Mouse (Mus musculus) central nervous system, embryonic 14 days (tissue): Measurements from ENCODE around the gene Olfr1340. TPM values are rescaled to one million over a fixed set of nuclear protein-coding genes. Genes with fewer than 3 reads are reported as not detected.

ENCODE experiments used
- polyA plus RNA-seq: library from polyadenylated mRNA; depleted of rRNA; stranded (reverse); fragments of >200 nt; gene quantifications from 2 replicates; pipeline ENCODE4 v1.2.3, GENCODE M21; 2012; rRNA removed

The Olfr1340 gene
- polyA plus RNA-seq = not detected in 2 replicates

DNA sequence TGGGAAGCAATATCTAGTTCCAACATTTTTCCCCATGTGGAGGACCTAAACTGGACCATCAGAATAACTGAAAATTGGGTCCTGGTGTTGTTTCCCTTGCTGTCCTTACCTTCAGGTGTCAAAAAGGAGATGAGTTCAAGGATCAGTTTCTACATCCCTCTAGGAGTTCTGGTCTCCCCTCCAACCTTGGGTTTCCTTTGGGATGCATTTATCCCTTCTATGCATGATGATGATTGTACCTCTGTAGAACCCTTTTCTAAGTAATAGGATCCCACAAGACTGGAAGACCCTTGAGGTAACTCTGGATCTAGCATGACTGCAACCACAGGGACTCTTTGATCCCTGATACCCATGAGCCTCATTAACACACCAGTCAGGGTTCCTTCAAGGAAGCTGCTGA lies at the start of gene Olfr1340:
Gene Olfr1340, plus strand, starts transcription at position 301 of the 400 bp plus-strand sequence.

DNA sequence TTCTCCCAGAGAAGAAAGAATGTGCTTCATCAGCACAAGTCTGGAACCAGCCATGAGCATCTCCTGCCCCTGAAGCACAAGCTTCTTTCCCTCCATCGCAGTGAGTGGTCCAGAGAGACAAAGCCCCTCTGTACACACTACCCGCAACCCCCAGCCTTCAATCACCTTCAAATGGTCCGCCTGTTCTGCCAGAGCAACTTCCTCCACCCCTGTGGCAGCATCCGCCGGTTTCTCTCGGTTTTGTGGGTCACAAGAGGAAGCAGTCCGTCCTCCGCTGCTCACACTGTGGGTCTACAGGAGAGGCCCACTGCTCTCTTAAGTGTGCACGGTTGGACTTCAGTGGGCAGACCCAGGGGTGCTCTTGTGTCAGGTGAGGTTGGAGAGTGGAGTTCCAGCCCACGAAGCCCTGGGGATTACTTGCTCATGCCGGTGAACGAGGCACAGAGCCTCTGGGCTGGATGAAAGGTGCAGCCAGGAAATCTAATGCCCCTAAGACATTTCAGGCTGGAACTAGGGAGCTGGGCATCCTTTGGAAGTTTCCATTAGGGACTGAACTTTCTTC lies 27.4 kb upstream of the Olfr1340 start, which contains the start of gene Olfr1342:
Gene Olfr1342, minus strand, starts transcription at position 345 of the 562 bp plus-strand sequence.

DNA sequence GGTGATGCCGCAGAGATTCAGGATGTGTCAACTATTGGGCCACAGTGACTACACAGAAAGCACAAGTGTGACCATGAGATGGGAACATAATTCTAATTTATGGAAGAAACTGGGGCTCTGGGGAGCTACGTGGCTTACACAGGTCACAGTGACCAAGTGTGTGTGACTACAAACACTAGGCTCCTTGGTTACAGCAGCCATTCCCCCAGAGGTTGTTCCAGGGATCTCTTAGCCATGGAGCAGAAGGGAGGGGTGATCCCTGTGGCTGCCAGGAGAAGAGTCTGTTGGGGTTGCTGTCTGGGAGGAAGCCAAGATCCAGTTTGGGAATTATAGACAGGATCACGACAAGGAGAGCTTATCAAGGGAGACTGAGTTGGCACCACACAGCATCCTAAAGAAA lies 16.7 kb upstream of the Olfr1340 start, which contains the start of gene Olfr1341:
Gene Olfr1341, plus strand, starts transcription at position 301 of the 400 bp plus-strand sequence.

GRCm38 (mm10) chr4:118731875-118732274 lies 11.9 kb downstream of the Olfr1340 start, which contains the start of gene Olfr1339:
TSS of gene Olfr1339 (plus strand) at chr4:118732175.

DNA sequence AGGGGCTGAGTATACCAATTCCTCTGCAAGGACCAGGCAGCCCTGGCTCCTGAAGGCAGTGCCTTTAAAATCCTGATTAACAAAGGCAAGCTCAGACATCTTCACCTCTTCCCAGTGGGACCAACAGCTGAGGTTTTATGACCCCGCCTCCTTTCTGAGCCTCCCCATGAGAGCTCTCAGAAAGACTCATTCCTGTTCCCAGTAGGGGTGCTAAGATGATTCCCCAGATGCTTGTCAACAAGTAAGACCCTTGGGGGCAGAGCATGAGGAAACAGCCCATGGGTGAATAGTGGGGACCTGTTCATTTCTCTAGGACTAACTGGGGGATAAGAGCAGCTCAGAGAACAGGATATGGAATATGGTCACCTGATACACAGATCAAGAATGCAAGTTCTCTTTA lies 38.7 kb downstream of the Olfr1340 start, which contains the start of gene Olfr1338:
Gene Olfr1338, minus strand, starts transcription at position 101 of the 400 bp plus-strand sequence.

Other genes starting within 250 kb of the Olfr1340 start
- gene Tie1, start 230.1 kb upstream of the Olfr1340 start, polyA plus RNA-seq = 18.1 and 19.9 TPM in 2 replicates
- 0.06 and 0.60 TPM in 2 replicates for gene 2610528J11Rik, start 193.1 kb upstream of the Olfr1340 start, polyA plus RNA-seq
- 0.16 and 0.99 TPM in 2 replicates for gene Tmem125, start 176.1 kb upstream of the Olfr1340 start, polyA plus RNA-seq
- 0.98 and 1.2 TPM in 2 replicates for gene Cfap57, start 99.4 kb upstream of the Olfr1340 start, polyA plus RNA-seq
- gene Ebna1bp2, start 99.3 kb upstream of the Olfr1340 start, polyA plus RNA-seq = 103 and 112 TPM in 2 replicates
- gene Olfr62, start 61.2 kb upstream of the Olfr1340 start, polyA plus RNA-seq = not detected in 2 replicates
- 0.03 and 0.06 TPM in 2 replicates for gene Olfr1342, start 27.4 kb upstream of the Olfr1340 start, polyA plus RNA-seq
- not detected in 2 replicates for gene Olfr1341, start 16.6 kb upstream of the Olfr1340 start, polyA plus RNA-seq
- gene Olfr1339, start 12.0 kb downstream of the Olfr1340 start, polyA plus RNA-seq = not detected in 2 replicates
- gene Olfr1338, start 38.6 kb downstream of the Olfr1340 start, polyA plus RNA-seq = not detected in 2 replicates
- gene Olfr1337, start 62.4 kb downstream of the Olfr1340 start, polyA plus RNA-seq = not detected in 2 replicates
- gene Olfr1335, start 89.8 kb downstream of the Olfr1340 start, polyA plus RNA-seq = not detected in 2 replicates
- not detected in 2 replicates for gene Olfr1333, start 116.1 kb downstream of the Olfr1340 start, polyA plus RNA-seq
- gene Olfr1331, start 144.5 kb downstream of the Olfr1340 start, polyA plus RNA-seq = not detected in 2 replicates
- not detected in 2 replicates for gene Olfr1330, start 168.5 kb downstream of the Olfr1340 start, polyA plus RNA-seq
- not detected in 2 replicates for gene Olfr1329, start 197.3 kb downstream of the Olfr1340 start, polyA plus RNA-seq
- not detected in 2 replicates for gene Olfr1328, start 218.5 kb downstream of the Olfr1340 start, polyA plus RNA-seq
- gene Lao1, start 241.4 kb downstream of the Olfr1340 start, polyA plus RNA-seq = not detected in 2 replicates